Mouse (Mus musculus) inflammation-experienced regulatory T-cells, adult 16 weeks (primary cell): ENCODE results near the gene Ecm1. TPM values are rescaled to one million over a fixed set of nuclear protein-coding genes. Genes with fewer than 3 reads are reported as not detected.

Source experiments
- polyA plus RNA-seq: library from polyadenylated mRNA; unstranded; fragments of 100-300 nt; shearing (Covaris generic); gene quantifications from one replicate; pipeline ENCODE4 v1.2.1, GENCODE M21; 2017

The Ecm1 gene
- polyA plus RNA-seq: 168 TPM

GRCm38 (mm10) chr3:95739353-95740104 lies at the start of gene Ecm1:
TSS of gene Ecm1 (minus strand) at chr3:95739569.

GRCm38 (mm10) chr3:95760106-95760505 lies 20.7 kb upstream of the Ecm1 start, which contains the start of gene Tars2:
TSS of gene Tars2 (minus strand) at chr3:95760206.

DNA sequence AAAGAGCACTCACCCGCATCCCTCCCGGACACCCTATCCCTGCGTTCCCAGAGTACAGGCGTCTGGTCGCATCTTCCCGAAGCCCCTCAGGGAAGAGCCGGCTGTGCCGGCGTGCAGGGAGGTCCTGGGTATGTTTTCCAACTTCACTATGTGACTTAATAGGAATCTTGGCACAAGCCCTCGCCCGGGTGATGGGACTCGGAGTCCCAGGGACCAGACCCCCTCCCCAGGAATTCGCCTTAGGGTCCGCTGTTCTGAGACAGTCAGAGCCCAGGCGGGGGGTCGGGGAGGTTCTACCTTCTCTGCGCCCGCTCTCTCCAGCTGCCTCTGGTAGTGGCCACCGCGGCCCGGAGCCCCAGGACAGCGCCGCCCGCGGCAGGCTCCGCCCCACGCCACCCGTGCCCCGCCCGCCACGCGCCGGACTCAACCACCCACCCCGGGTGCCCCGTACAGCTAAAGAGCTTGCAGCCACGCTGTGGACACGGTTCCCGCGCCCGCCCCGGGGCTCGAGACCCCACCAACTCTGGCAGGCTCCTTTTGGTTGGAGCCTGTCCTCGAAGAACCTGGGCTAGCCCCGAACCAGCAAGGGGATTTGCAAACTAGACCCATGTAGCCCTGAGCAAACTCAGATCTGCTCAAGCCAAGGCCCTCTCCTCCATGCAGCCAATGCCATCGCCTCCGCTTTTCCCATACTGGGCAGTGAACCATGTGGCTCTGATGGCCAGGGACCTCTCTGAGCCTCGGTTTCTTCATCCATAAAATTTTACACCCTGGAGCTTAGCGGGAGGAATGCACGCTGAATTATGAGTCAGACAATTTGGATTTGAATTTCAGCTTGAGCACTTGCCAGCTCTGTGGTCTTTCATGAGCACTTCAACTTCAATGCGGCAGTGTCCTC lies 51.6 kb downstream of the Ecm1 start, which contains the start of gene Adamtsl4:
Gene Adamtsl4 (minus strand): TSS at position 394 of the 898 bp plus-strand sequence.

Other genes starting within 250 kb of the Ecm1 start
- gene Ctsk, start 240.3 kb downstream of the Ecm1 start, polyA plus RNA-seq: 0.20 TPM
- gene Ctss, start 212.8 kb downstream of the Ecm1 start, polyA plus RNA-seq: 404 TPM
- not detected for gene Hormad1, start 179.9 kb downstream of the Ecm1 start, polyA plus RNA-seq
- gene Golph3l, start 150.6 kb downstream of the Ecm1 start, polyA plus RNA-seq: 56.1 TPM
- gene Ensa, start 114.6 kb downstream of the Ecm1 start, polyA plus RNA-seq: 108 TPM
- 44.3 TPM for gene Mcl1, start 80.8 kb downstream of the Ecm1 start, polyA plus RNA-seq
- gene Adamtsl4, start 51.7 kb downstream of the Ecm1 start, polyA plus RNA-seq: 14.0 TPM
- gene Tars2, start 20.6 kb upstream of the Ecm1 start, polyA plus RNA-seq: 90.5 TPM
- gene Rprd2, start 79.3 kb upstream of the Ecm1 start, polyA plus RNA-seq: 20.4 TPM
- 73.9 TPM for gene Prpf3, start 116.3 kb upstream of the Ecm1 start, polyA plus RNA-seq
- gene Mrps21, start 131.9 kb upstream of the Ecm1 start, polyA plus RNA-seq: 256 TPM
- 7.4 TPM for gene Ciart, start 142.7 kb upstream of the Ecm1 start, polyA plus RNA-seq
- 0.40 TPM for gene BC028528, start 152.4 kb upstream of the Ecm1 start, polyA plus RNA-seq
- 56.1 TPM for gene Aph1a, start 154.4 kb upstream of the Ecm1 start, polyA plus RNA-seq
- not detected for gene Car14, start 165.1 kb upstream of the Ecm1 start, polyA plus RNA-seq
- gene Anp32e, start 189.7 kb upstream of the Ecm1 start, polyA plus RNA-seq: 235 TPM